Mouse (Mus musculus): Measurements from ENCODE around the gene Ryr3. TPM values are rescaled to one million over a fixed set of nuclear protein-coding genes. Genes with fewer than 3 reads are reported as not detected.
A peak's percentile ranks its signal among the peaks of the same experiment; 100 is the strongest.

Ryr3 gene
- polyA plus RNA-seq, 2 experiments, result 1.2 to 3.0 TPM

GRCm38 (mm10) chr2:112732942-112733341 lies 484.0 kb downstream of the Ryr3 start:
- H3K27ac ChIP-seq (replicated peaks; ENCODE audit: low read depth, low read length), result no peak overlapping the region
- no peak for TF ChIP-seq POLR2A (IDR thresholded peaks at IDR 0.05; ENCODE audit: borderline replicate concordance, extremely low read depth, insufficient read depth, insufficient read length)
- no peaks in the 10 kb centered on the region for H3K4me1 ChIP-seq (ENCODE audit: control insufficient read depth, insufficient read depth, low read length)
- no peak overlapping the region for H3K4me2 ChIP-seq (replicated peaks; ENCODE audit: low read depth, low read length, severe bottlenecking)
- no peaks in the 10 kb centered on the region for H3K36me3 ChIP-seq (ENCODE audit: control insufficient read depth, insufficient read depth, low read length)
- no peaks in the 10 kb centered on the region for H3K9me3 ChIP-seq (ENCODE audit: control insufficient read depth, low read length)
- no peak for ATAC-seq (ENCODE audit: low FRiP score, low read depth)
- no peaks in the 10 kb centered on the region for H3K27me3 ChIP-seq (ENCODE audit: control insufficient read depth, insufficient read depth, low read length)
- 60% methylated on average over 2 of the region's 2 CpGs for WGBS
- no peak for DNase-seq (ENCODE audit: low spot score)
- no peak overlapping the region for H3K9ac ChIP-seq (ENCODE audit: low read depth, low read length, severe bottlenecking)
- H3K4me3 ChIP-seq (replicated peaks; ENCODE audit: low read length), result no peak overlapping the region

- no peak overlapping the region for H3K27ac ChIP-seq (replicated peaks; ENCODE audit: low read depth, low read length)
- no peaks in the 10 kb centered on the region for H3K27me3 ChIP-seq (ENCODE audit: control insufficient read depth, insufficient read depth, low read length)
- no peaks in the 10 kb centered on the region for H3K36me3 ChIP-seq (ENCODE audit: control insufficient read depth, insufficient read depth, low read length)
- ATAC-seq (ENCODE audit: low FRiP score, low read depth) (no peak), DNase-seq (ENCODE audit: low spot score) (peak; percentile 12)
- TF ChIP-seq POLR2A (IDR thresholded peaks at IDR 0.05; ENCODE audit: borderline replicate concordance, extremely low read depth, insufficient read depth, insufficient read length), result no peak
- no peaks in the 10 kb centered on the region for H3K9me3 ChIP-seq (ENCODE audit: control insufficient read depth, low read length)
- no peak overlapping the region for H3K9ac ChIP-seq (ENCODE audit: low read depth, low read length, severe bottlenecking)
- H3K4me2 ChIP-seq (replicated peaks; ENCODE audit: low read depth, low read length, severe bottlenecking), result no peak overlapping the region
- no peak overlapping the region for H3K4me3 ChIP-seq (replicated peaks; ENCODE audit: low read length)
- H3K4me1 ChIP-seq (ENCODE audit: control insufficient read depth, insufficient read depth, low read length), result no peaks in the 10 kb centered on the region
- WGBS, result 60% methylated on average over 6 of the region's 6 CpGs
Measured at GRCm38 (mm10) chr2:112727842-112728241, 489.1 kb downstream of the Ryr3 start.

DNA sequence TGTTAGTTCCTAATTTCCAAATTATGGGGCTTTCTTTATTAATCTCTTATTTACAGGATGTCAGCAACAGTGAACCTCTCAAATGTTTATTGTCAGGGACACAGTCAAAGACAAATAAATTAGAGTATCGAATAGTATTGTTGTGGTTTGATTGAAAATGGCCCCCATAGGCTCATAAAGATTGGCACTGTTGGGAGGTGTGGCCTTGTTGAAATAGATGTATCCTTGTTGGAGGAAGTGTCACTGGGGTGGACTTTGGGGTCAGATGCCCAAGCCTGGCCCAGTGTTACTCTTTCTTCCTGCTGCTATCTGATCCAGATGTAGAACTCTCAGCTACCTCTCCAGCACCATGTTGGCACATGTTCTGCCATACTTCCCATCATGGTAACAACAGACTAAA lies 495.7 kb downstream of the Ryr3 start:
- no peaks in the 10 kb centered on the region for H3K36me3 ChIP-seq (ENCODE audit: control insufficient read depth, insufficient read depth, low read length)
- no peak overlapping the region for H3K27ac ChIP-seq (replicated peaks; ENCODE audit: low read depth, low read length)
- no peak overlapping the region for H3K4me3 ChIP-seq (replicated peaks; ENCODE audit: low read length)
- no peak overlapping the region for H3K9ac ChIP-seq (ENCODE audit: low read depth, low read length, severe bottlenecking)
- DNase-seq (ENCODE audit: low spot score), result no peak
- H3K9me3 ChIP-seq (ENCODE audit: control insufficient read depth, low read length), result no peaks in the 10 kb centered on the region
- WGBS, result 70% methylated on average over 1 of the region's 1 CpGs
- no peak for ATAC-seq (ENCODE audit: low FRiP score, low read depth)
- H3K27me3 ChIP-seq (ENCODE audit: control insufficient read depth, insufficient read depth, low read length), result no peaks in the 10 kb centered on the region
- no peak overlapping the region for H3K4me2 ChIP-seq (replicated peaks; ENCODE audit: low read depth, low read length, severe bottlenecking)
- no peak for TF ChIP-seq POLR2A (IDR thresholded peaks at IDR 0.05; ENCODE audit: borderline replicate concordance, extremely low read depth, insufficient read depth, insufficient read length)
- H3K4me1 ChIP-seq (ENCODE audit: control insufficient read depth, insufficient read depth, low read length), result no peaks in the 10 kb centered on the region

DNA sequence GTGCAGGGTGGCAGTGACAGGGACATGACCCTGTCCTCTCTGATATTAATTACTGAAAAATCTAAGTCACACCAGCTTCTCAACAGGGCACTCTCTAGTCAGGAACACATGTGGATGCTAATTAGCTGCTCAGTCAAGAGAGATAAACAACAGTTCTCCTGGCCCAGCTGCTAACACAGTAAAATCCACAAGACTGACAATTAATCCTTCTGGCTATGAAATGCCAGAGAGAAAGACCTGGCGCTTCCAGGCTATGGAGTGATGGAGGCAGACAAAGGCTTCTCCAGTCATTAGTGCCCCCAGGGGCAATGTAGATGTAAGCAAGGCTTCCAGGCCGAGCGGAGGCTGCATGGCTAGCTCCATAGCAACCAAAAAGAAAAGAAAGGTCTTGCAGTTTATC lies 496.2 kb downstream of the Ryr3 start:
- Histone ChIP-seq H3K9ac (ENCODE audit: low read depth, low read length, severe bottlenecking) (no peak overlapping the region), H3K27ac (replicated peaks; ENCODE audit: low read depth, low read length) (no peak overlapping the region), H3K27me3 (ENCODE audit: control insufficient read depth, insufficient read depth, low read length) (no peaks in the 10 kb centered on the region), H3K4me3 (replicated peaks; ENCODE audit: low read length) (no peak overlapping the region), H3K4me2 (replicated peaks; ENCODE audit: low read depth, low read length, severe bottlenecking) (no peak overlapping the region), H3K36me3 (ENCODE audit: control insufficient read depth, insufficient read depth, low read length) (no peaks in the 10 kb centered on the region), H3K9me3 (ENCODE audit: control insufficient read depth, low read length) (no peaks in the 10 kb centered on the region), H3K4me1 (ENCODE audit: control insufficient read depth, insufficient read depth, low read length) (no peaks in the 10 kb centered on the region)
- DNase-seq (ENCODE audit: low spot score), result no peak
- ATAC-seq (ENCODE audit: low FRiP score, low read depth), result no peak
- no peak for TF ChIP-seq POLR2A (IDR thresholded peaks at IDR 0.05; ENCODE audit: borderline replicate concordance, extremely low read depth, insufficient read depth, insufficient read length)
- WGBS, result 22% methylated on average over 3 of the region's 3 CpGs

DNA sequence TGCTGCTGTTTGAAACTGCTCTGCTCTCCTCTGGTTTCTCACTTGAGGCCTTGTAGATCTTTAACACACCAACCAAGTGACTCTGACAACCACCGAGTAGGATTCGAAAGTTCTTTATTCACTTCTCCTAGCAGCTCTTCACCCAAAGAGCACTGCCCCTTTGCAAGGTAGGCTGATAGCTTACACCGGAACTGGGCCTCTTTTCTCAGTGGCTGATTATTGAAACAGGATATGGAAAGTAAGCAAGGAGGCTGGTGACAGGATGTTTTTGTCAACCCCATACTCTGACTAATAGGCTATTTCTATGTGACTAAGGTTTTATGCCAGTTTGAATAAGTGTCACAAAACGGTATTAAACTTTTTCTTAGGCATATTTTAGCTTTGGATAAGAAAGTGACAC lies 502.2 kb downstream of the Ryr3 start:
- Histone ChIP-seq H3K4me3 (replicated peaks; ENCODE audit: low read length) (no peak overlapping the region), H3K9me3 (ENCODE audit: control insufficient read depth, low read length) (no peaks in the 10 kb centered on the region), H3K36me3 (ENCODE audit: control insufficient read depth, insufficient read depth, low read length) (no peaks in the 10 kb centered on the region), H3K9ac (ENCODE audit: low read depth, low read length, severe bottlenecking) (no peak overlapping the region), H3K27me3 (ENCODE audit: control insufficient read depth, insufficient read depth, low read length) (no peaks in the 10 kb centered on the region), H3K4me2 (replicated peaks; ENCODE audit: low read depth, low read length, severe bottlenecking) (no peak overlapping the region), H3K4me1 (ENCODE audit: control insufficient read depth, insufficient read depth, low read length) (no peaks in the 10 kb centered on the region), H3K27ac (replicated peaks; ENCODE audit: low read depth, low read length) (no peak overlapping the region)
- DNase-seq (ENCODE audit: low spot score) (no peak), ATAC-seq (ENCODE audit: low FRiP score, low read depth) (no peak)
- TF ChIP-seq POLR2A (IDR thresholded peaks at IDR 0.05; ENCODE audit: borderline replicate concordance, extremely low read depth, insufficient read depth, insufficient read length), result no peak
- WGBS, result 69% methylated on average over 4 of the region's 4 CpGs

DNA sequence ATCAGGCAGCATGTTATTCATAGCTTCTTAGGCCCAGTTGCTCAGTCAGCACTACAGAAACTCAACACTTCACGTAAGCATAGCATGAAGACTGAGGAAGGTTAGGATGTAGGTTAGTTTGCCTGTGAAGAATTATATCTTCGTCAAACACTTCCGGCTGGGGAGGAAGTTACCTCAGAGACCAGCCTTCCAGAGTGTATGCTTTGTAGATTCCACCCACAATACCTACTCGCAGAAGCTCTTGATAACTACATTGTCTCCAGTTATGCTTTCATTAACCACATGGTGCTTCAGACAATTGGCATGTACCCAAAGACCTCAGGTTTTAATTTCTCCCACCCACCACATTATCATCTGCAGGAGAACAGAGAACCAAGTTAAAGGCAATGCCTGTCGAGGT lies 535.1 kb downstream of the Ryr3 start:
- no peaks in the 10 kb centered on the region for H3K4me1 ChIP-seq (ENCODE audit: control insufficient read depth, insufficient read depth, low read length)
- H3K9me3 ChIP-seq (ENCODE audit: control insufficient read depth, low read length), result no peaks in the 10 kb centered on the region
- DNase-seq (ENCODE audit: low spot score) (no peak), ATAC-seq (ENCODE audit: low FRiP score, low read depth) (no peak)
- H3K27me3 ChIP-seq (ENCODE audit: control insufficient read depth, insufficient read depth, low read length), result no peaks in the 10 kb centered on the region
- H3K4me3 ChIP-seq (replicated peaks; ENCODE audit: low read length), result no peak overlapping the region
- no peak overlapping the region for H3K4me2 ChIP-seq (replicated peaks; ENCODE audit: low read depth, low read length, severe bottlenecking)
- no peaks in the 10 kb centered on the region for H3K36me3 ChIP-seq (ENCODE audit: control insufficient read depth, insufficient read depth, low read length)
- no peak overlapping the region for H3K27ac ChIP-seq (replicated peaks; ENCODE audit: low read depth, low read length)
- WGBS, result 87% methylated on average over 5 of the region's 5 CpGs
- H3K9ac ChIP-seq (ENCODE audit: low read depth, low read length, severe bottlenecking), result no peak overlapping the region
- no peak for TF ChIP-seq POLR2A (IDR thresholded peaks at IDR 0.05; ENCODE audit: borderline replicate concordance, extremely low read depth, insufficient read depth, insufficient read length)
